Mouse (Mus musculus): Measurements from ENCODE around the gene Arap1. TPM values are rescaled to one million over a fixed set of nuclear protein-coding genes. Genes with fewer than 3 reads are reported as not detected.

Gene Arap1
- polyA plus RNA-seq, 1 experiment = 31.5 TPM

- TF ChIP-seq CTCF (IDR thresholded peaks at IDR 0.05; ENCODE audit: low read depth, low read length) (no peak), EP300 (IDR thresholded peaks at IDR 0.05; ENCODE audit: insufficient read depth, low read depth, low read length) (no peak), POLR2A (IDR thresholded peaks at IDR 0.05; ENCODE audit: insufficient read depth, low read length) (no peak)
- Histone ChIP-seq H3K27ac (ENCODE audit: insufficient read depth, low read length) (no peak overlapping the region), H3K4me3 (ENCODE audit: low read depth, low read length) (no peak overlapping the region), H3K4me1 (ENCODE audit: control insufficient read depth, insufficient read depth, low read length) (no peaks in the 10 kb centered on the region), H3K9me3 (replicated peaks; ENCODE audit: control insufficient read depth, insufficient read depth, low read length, poor library complexity, severe bottlenecking) (no peaks in the 10 kb centered on the region), H3K36me3 (ENCODE audit: control insufficient read depth, insufficient read depth, low read length, poor library complexity, severe bottlenecking) (no peaks in the 10 kb centered on the region), H3K27me3 (ENCODE audit: control insufficient read depth, insufficient read depth, low read length, poor library complexity, severe bottlenecking) (no peaks in the 10 kb centered on the region), H3K9ac (ENCODE audit: low read depth, poor library complexity, severe bottlenecking) (no peak overlapping the region)
Measured at GRCm38 (mm10) chr7:101329606-101330005, 18.3 kb upstream of the Arap1 start.

- Histone ChIP-seq H3K9me3 (replicated peaks; ENCODE audit: control insufficient read depth, insufficient read depth, low read length, poor library complexity, severe bottlenecking) (no peaks in the 10 kb centered on the region), H3K27ac (ENCODE audit: insufficient read depth, low read length) (no peak overlapping the region), H3K4me3 (ENCODE audit: low read depth, low read length) (no peak overlapping the region), H3K4me1 (ENCODE audit: control insufficient read depth, insufficient read depth, low read length) (no peaks in the 10 kb centered on the region), H3K27me3 (ENCODE audit: control insufficient read depth, insufficient read depth, low read length, poor library complexity, severe bottlenecking) (no peaks in the 10 kb centered on the region), H3K36me3 (ENCODE audit: control insufficient read depth, insufficient read depth, low read length, poor library complexity, severe bottlenecking) (no peaks in the 10 kb centered on the region), H3K9ac (ENCODE audit: low read depth, poor library complexity, severe bottlenecking) (no peak overlapping the region)
- TF ChIP-seq EP300 (IDR thresholded peaks at IDR 0.05; ENCODE audit: insufficient read depth, low read depth, low read length) = no peak
- no peak for TF ChIP-seq CTCF (IDR thresholded peaks at IDR 0.05; ENCODE audit: low read depth, low read length)
- no peak for TF ChIP-seq POLR2A (IDR thresholded peaks at IDR 0.05; ENCODE audit: insufficient read depth, low read length)
Measured at GRCm38 (mm10) chr7:101330074-101330840, 17.6 kb upstream of the Arap1 start.

GRCm38 (mm10) chr7:101330841-101331173 lies 17.1 kb upstream of the Arap1 start:
- no peaks in the 10 kb centered on the region for H3K4me1 ChIP-seq (ENCODE audit: control insufficient read depth, insufficient read depth, low read length)
- no peak overlapping the region for H3K9ac ChIP-seq (ENCODE audit: low read depth, poor library complexity, severe bottlenecking)
- no peak overlapping the region for H3K4me3 ChIP-seq (ENCODE audit: low read depth, low read length)
- H3K9me3 ChIP-seq (replicated peaks; ENCODE audit: control insufficient read depth, insufficient read depth, low read length, poor library complexity, severe bottlenecking) = no peaks in the 10 kb centered on the region
- no peak overlapping the region for H3K27ac ChIP-seq (ENCODE audit: insufficient read depth, low read length)
- no peaks in the 10 kb centered on the region for H3K36me3 ChIP-seq (ENCODE audit: control insufficient read depth, insufficient read depth, low read length, poor library complexity, severe bottlenecking)
- no peak for TF ChIP-seq CTCF (IDR thresholded peaks at IDR 0.05; ENCODE audit: low read depth, low read length)
- H3K27me3 ChIP-seq (ENCODE audit: control insufficient read depth, insufficient read depth, low read length, poor library complexity, severe bottlenecking) = no peaks in the 10 kb centered on the region

- no peak overlapping the region for H3K27ac ChIP-seq (ENCODE audit: insufficient read depth, low read length)
- H3K4me3 ChIP-seq (ENCODE audit: low read depth, low read length) = no peak overlapping the region
- no peaks in the 10 kb centered on the region for H3K27me3 ChIP-seq (ENCODE audit: control insufficient read depth, insufficient read depth, low read length, poor library complexity, severe bottlenecking)
- H3K9ac ChIP-seq (ENCODE audit: low read depth, poor library complexity, severe bottlenecking) = no peak overlapping the region
- H3K36me3 ChIP-seq (ENCODE audit: control insufficient read depth, insufficient read depth, low read length, poor library complexity, severe bottlenecking) = no peaks in the 10 kb centered on the region
- H3K9me3 ChIP-seq (replicated peaks; ENCODE audit: control insufficient read depth, insufficient read depth, low read length, poor library complexity, severe bottlenecking) = no peaks in the 10 kb centered on the region
- no peaks in the 10 kb centered on the region for H3K4me1 ChIP-seq (ENCODE audit: control insufficient read depth, insufficient read depth, low read length)
- TF ChIP-seq CTCF (IDR thresholded peaks at IDR 0.05; ENCODE audit: low read depth, low read length) = no peak
- no peak for TF ChIP-seq EP300 (IDR thresholded peaks at IDR 0.05; ENCODE audit: insufficient read depth, low read depth, low read length)
- TF ChIP-seq POLR2A (IDR thresholded peaks at IDR 0.05; ENCODE audit: insufficient read depth, low read length) = no peak
Measured at GRCm38 (mm10) chr7:101332045-101332831, 15.6 kb upstream of the Arap1 start.

DNA sequence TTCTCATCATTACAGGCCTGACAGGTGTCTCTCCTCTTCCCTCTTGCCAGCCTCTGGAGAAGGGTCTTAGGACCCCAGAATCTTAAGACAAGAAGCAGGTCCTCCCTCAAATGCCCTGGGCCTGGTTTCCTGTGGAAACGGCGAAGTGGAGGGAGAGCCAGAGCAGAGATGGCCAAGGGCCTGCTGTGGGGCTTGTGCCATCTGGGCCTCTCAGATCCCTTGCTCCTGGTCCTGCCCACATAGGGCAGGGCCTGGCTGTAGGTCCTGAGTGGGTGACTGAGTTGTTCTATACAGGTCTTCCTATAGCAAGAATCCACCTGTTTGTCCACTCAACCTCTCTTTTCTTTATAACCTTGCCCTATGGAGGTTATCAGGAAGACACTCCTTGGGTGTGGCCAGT lies 12.6 kb upstream of the Arap1 start:
- H3K9me3 ChIP-seq (replicated peaks; ENCODE audit: control insufficient read depth, insufficient read depth, low read length, poor library complexity, severe bottlenecking) = no peaks in the 10 kb centered on the region
- H3K9ac ChIP-seq (ENCODE audit: low read depth, poor library complexity, severe bottlenecking) = no peak overlapping the region
- H3K4me3 ChIP-seq (ENCODE audit: low read depth, low read length) = no peak overlapping the region
- no peak overlapping the region for H3K27ac ChIP-seq (ENCODE audit: insufficient read depth, low read length)
- TF ChIP-seq POLR2A (IDR thresholded peaks at IDR 0.05; ENCODE audit: insufficient read depth, low read length) (no peak), EP300 (IDR thresholded peaks at IDR 0.05; ENCODE audit: insufficient read depth, low read depth, low read length) (no peak), CTCF (IDR thresholded peaks at IDR 0.05; ENCODE audit: low read depth, low read length) (no peak)
- no peaks in the 10 kb centered on the region for H3K36me3 ChIP-seq (ENCODE audit: control insufficient read depth, insufficient read depth, low read length, poor library complexity, severe bottlenecking)
- no peaks in the 10 kb centered on the region for H3K4me1 ChIP-seq (ENCODE audit: control insufficient read depth, insufficient read depth, low read length)
- H3K27me3 ChIP-seq (ENCODE audit: control insufficient read depth, insufficient read depth, low read length, poor library complexity, severe bottlenecking) = no peaks in the 10 kb centered on the region

GRCm38 (mm10) chr7:101336686-101337085 lies 11.2 kb upstream of the Arap1 start:
- Histone ChIP-seq H3K27me3 (ENCODE audit: control insufficient read depth, insufficient read depth, low read length, poor library complexity, severe bottlenecking) (no peaks in the 10 kb centered on the region), H3K27ac (ENCODE audit: insufficient read depth, low read length) (no peak overlapping the region), H3K9me3 (replicated peaks; ENCODE audit: control insufficient read depth, insufficient read depth, low read length, poor library complexity, severe bottlenecking) (no peaks in the 10 kb centered on the region), H3K36me3 (ENCODE audit: control insufficient read depth, insufficient read depth, low read length, poor library complexity, severe bottlenecking) (no peaks in the 10 kb centered on the region), H3K9ac (ENCODE audit: low read depth, poor library complexity, severe bottlenecking) (no peak overlapping the region), H3K4me3 (ENCODE audit: low read depth, low read length) (no peak overlapping the region), H3K4me1 (ENCODE audit: control insufficient read depth, insufficient read depth, low read length) (no peaks in the 10 kb centered on the region)
- TF ChIP-seq EP300 (IDR thresholded peaks at IDR 0.05; ENCODE audit: insufficient read depth, low read depth, low read length) = no peak
- no peak for TF ChIP-seq POLR2A (IDR thresholded peaks at IDR 0.05; ENCODE audit: insufficient read depth, low read length)
- TF ChIP-seq CTCF (IDR thresholded peaks at IDR 0.05; ENCODE audit: low read depth, low read length) = no peak
